Mouse (Mus musculus) layer of hippocampus, adult 6 months (tissue): ENCODE data around the gene C1s1. TPM values are rescaled to one million over a fixed set of nuclear protein-coding genes. Genes with fewer than 3 reads are reported as not detected.

ENCODE experiments used
- long read RNA-seq, 2 experiments: library from polyadenylated mRNA; unstranded; transcript quantifications; one replicate each; pipeline ENCODE4 v2.0.0; 2019 to 2020
- polyA plus RNA-seq: library from polyadenylated mRNA; unstranded; fragments of <200 nt; fragmentation: Nextera tagmentation; gene quantifications from 2 replicates; pipeline ENCODE4 v1.2.3, GENCODE M21; 2021

Gene C1s1
- 0.19 and 0.45 TPM in 2 replicates for polyA plus RNA-seq
- long read RNA-seq, experiment 1, partial matches to known transcripts: 0 of 1 reads
- long read RNA-seq, experiment 1, other reads (novel, unspliced or antisense): 0 of 1 reads
- long read RNA-seq, experiment 2, partial matches to known transcripts: 0 of 3 reads
- long read RNA-seq, experiment 2, other reads (novel, unspliced or antisense): 1 of 3 reads

DNA sequence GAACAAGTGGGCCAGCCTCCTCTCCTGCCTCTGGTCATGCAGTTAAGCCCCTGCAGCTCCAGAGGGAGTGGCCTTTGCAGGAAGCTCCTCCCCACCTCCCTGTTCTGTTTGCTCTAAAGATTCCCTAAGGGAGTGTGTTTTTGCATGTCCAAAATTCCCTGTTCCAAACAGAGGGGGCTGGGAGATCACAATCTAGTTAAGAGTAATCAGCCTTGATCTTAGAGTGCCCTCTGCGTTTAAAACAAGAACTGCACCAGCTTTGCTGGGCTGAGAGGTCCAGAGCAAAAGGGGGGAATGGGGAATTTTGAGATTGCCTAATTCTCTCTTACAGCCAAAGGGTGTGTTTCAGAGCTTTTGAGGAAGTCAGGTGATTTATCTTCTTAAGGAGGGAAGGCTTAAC, at the start of gene C1s1:
TSS of gene C1s1 (minus strand) at position 76 of the 400 bp plus-strand sequence.

DNA sequence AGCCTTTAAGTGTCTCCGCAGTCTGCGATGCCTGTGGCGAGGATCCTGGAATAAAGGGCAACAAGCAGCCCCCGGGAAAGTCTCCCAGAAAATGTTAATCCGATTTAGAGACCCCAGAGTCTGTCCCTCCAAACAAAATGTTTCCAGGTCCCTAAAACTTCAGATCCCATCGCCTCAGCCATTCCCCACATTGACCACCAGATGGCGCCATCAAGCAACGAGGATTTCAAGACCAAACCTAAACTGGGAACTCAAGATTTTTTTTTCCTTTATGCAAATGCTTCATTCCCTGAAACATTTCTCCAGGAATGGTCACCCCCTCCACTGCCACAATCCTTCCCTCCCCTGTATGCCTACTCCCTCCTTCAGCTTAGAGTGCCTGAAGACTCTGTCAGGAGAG, 27.9 kb upstream of the C1s1 start, which contains the start of gene C1rb:
TSS of gene C1rb (plus strand) at position 269 of the 400 bp plus-strand sequence.

DNA sequence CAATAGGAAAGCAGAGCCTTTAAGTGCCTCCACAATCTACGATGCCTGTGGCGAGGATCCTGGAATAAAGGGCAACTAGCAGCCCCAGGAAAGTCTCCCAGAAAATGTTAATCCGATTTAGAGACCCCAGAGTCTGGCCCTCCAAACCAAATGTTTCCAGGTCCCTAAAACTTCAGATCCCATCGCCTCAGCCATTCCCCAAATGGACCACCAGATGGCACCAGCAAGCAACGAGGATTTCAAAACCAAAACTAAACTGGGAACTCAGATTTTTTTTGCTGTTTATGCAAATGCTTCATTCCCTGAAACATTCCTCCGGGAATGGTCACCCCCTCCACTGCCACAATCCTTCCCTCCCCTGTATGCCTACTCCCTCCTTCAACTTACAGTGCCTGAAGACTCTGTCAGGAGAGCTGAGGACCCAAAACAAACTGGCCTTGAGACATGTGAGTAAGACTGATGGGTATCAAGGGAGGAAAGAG, 29.8 kb downstream of the C1s1 start, which contains the start of gene C1ra:
TSS of gene C1ra (plus strand) at position 51 of the 482 bp plus-strand sequence.

DNA sequence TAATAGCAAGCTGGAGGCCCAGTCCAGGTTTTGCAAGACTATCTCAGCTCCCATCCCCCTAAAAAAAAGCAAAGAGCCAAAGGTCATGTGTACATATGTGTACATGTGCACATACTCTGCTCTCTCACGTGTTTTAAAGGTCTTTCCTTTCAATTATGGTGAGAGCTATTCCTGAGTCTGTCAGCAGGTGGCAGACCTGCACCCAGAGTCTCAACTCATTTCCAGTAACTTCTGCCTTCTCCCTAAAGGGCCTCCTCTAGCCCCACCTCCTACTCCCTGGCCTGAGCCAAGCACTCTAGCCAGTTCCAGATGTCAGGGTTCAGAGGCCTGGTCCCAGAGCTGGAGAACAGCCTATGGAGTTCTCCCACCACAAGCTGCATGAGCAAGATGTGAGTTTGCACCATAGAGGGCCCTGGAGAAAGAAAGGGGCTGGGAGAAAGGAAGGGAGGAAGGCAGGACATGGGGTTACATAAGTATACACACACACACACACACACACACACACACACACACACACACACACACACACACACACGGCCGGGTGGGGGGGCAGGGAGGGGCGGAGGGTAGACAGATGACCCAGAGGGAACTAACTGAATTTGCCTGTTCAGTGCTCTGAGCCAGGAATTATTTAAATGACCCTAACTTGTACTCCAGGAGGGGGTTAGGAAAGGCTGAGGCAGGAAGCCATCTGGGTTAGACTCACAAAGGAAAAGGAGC, 49.2 kb downstream of the C1s1 start, which contains the start of gene C1rl:
TSS of gene C1rl (plus strand) at position 272 of the 720 bp plus-strand sequence.

Other genes with a start within 250 kb of the C1s1 start
- 0.28 TPM in 2 replicates for gene Cd163, start 237.7 kb downstream of the C1s1 start, polyA plus RNA-seq
- gene Pex5, start 127.3 kb downstream of the C1s1 start, polyA plus RNA-seq: 16.2 and 18.4 TPM in 2 replicates
- gene Clstn3, start 77.6 kb downstream of the C1s1 start, polyA plus RNA-seq: 35.7 and 38.7 TPM in 2 replicates
- gene C1rl, start 49.2 kb downstream of the C1s1 start, polyA plus RNA-seq: 0.58 and 0.63 TPM in 2 replicates
- 1.6 and 1.9 TPM in 2 replicates for gene C1ra, start 30.0 kb downstream of the C1s1 start, polyA plus RNA-seq
- not detected in 2 replicates for gene C1rb, start 27.9 kb upstream of the C1s1 start, polyA plus RNA-seq
- gene C1s2, start 93.7 kb upstream of the C1s1 start, polyA plus RNA-seq: 0.05 TPM in 1 of 2 replicates, not detected in the other
- 20.8 and 21.3 TPM in 2 replicates for gene Lpcat3, start 120.7 kb upstream of the C1s1 start, polyA plus RNA-seq
- 101 and 108 TPM in 2 replicates for gene Emg1, start 169.8 kb upstream of the C1s1 start, polyA plus RNA-seq
- 140 and 157 TPM in 2 replicates for gene Phb2, start 170.0 kb upstream of the C1s1 start, polyA plus RNA-seq
- gene Ptpn6, start 196.4 kb upstream of the C1s1 start, polyA plus RNA-seq: 4.1 and 4.6 TPM in 2 replicates
- 1,248 and 1,281 TPM in 2 replicates for gene Grcc10, start 199.0 kb upstream of the C1s1 start, polyA plus RNA-seq
- 0.06 TPM in 1 of 2 replicates, not detected in the other for gene Gm45234, start 213.7 kb upstream of the C1s1 start, polyA plus RNA-seq
- gene Atn1, start 214.2 kb upstream of the C1s1 start, polyA plus RNA-seq: 14.3 and 15.6 TPM in 2 replicates
- 599 and 862 TPM in 2 replicates for gene Eno2, start 227.3 kb upstream of the C1s1 start, polyA plus RNA-seq
- 4.3 and 6.1 TPM in 2 replicates for gene Lrrc23, start 237.4 kb upstream of the C1s1 start, polyA plus RNA-seq